Mouse (Mus musculus): Measurements from ENCODE around the gene B4gat1.

DNA sequence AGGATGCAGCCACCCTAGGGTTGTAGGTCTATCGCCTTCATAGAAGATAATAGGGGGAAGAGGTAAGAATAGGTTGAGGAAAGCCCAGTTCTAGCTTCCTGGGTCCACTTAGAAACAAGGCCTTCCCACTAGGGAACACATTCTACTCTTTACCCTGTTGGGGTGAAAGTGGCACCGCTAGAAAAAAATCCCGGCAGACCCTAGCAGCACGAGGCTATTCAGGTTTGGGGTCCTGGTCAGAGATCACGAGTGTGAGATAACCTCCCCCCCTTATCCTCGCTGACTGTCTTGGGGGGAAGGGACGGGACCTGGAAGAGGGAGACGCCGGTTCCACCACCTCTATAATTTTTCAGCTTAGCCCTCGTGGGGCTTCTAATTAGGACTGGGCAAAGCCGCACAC is 32.5 kb downstream of the B4gat1 start:
- TF ChIP-seq CTCF (IDR thresholded peaks at IDR 0.05; ENCODE audit: low read depth) (no peak), EP300 (IDR thresholded peaks at IDR 0.05; ENCODE audit: low read depth) (no peak)

Measured in liver, embryonic 14.5 days (tissue).